Mouse (Mus musculus) midbrain, embryonic 13.5 days (tissue): ENCODE results near the gene Dok7. TPM values are rescaled to one million over a fixed set of nuclear protein-coding genes. Genes with fewer than 3 reads are reported as not detected.
A peak's percentile ranks its signal among the peaks of the same experiment; 100 is the strongest.

Source experiments
- ATAC-seq: fragments of 200-750 bp; cut with Nextera tagmentation; 2 replicates; pipeline ENCODE4 v1.8.0; 2017; ENCODE audit warnings: mild to moderate bottlenecking, moderate TSS enrichment, moderate library complexity
- H3K27ac ChIP-seq: fragments of 300-500 bp; sonication (generic); 2 replicates; pipeline ENCODE4 v1.5.1; 2015; ENCODE audit warnings: inconsistent platforms, mild to moderate bottlenecking, moderate library complexity
- H3K27me3 ChIP-seq: fragments of 300-500 bp; sonication (generic); 2 replicates; pipeline ENCODE4 v1.6.1; 2015; ENCODE audit warnings: mild to moderate bottlenecking, inconsistent platforms
- H3K36me3 ChIP-seq: fragments of 300-500 bp; sonication (generic); 2 replicates; pipeline ENCODE4 v1.6.1; 2015; ENCODE audit warnings: mild to moderate bottlenecking, inconsistent platforms
- H3K4me1 ChIP-seq: fragments of 300-500 bp; sonication (generic); replicated peaks from 2 replicates; pipeline ENCODE4 v1.6.1; 2015; ENCODE audit warnings: inconsistent platforms
- H3K4me2 ChIP-seq: fragments of 300-500 bp; sonication (generic); replicated peaks from 2 replicates; pipeline ENCODE4 v1.6.1; 2015; ENCODE audit warnings: moderate library complexity, mild to moderate bottlenecking, inconsistent platforms
- H3K4me3 ChIP-seq: fragments of 300-500 bp; sonication (generic); replicated peaks from 2 replicates; pipeline ENCODE4 v1.5.1; 2015; ENCODE audit warnings: mild to moderate bottlenecking, inconsistent platforms
- H3K9ac ChIP-seq: fragments of 300-500 bp; sonication (generic); replicated peaks from 2 replicates; pipeline ENCODE4 v1.6.1; 2015; ENCODE audit warnings: mild to moderate bottlenecking, inconsistent platforms
- H3K9me3 ChIP-seq: fragments of 300-500 bp; sonication (generic); 2 replicates; pipeline ENCODE4 v1.6.1; 2016; ENCODE audit warnings: mild to moderate bottlenecking, inconsistent platforms
- WGBS: fragments of 180-500 bp; shearing (Covaris S2); methylation state at CpG from one replicate; pipeline ENCODE4 v1.1.7; 2015; 5-methylcytosine and 5-hydroxymethylcytosine counted together
- polyA plus RNA-seq: library from polyadenylated mRNA; unstranded; fragments of >200 nt; fragmentation: Nextera tagmentation; extraction: Ambion mirVana; gene quantifications from 2 replicates; pipeline ENCODE4 v1.2.1, GENCODE M21; 2015

Gene Dok7
- 2.2 and 3.4 TPM in 2 replicates for polyA plus RNA-seq

DNA sequence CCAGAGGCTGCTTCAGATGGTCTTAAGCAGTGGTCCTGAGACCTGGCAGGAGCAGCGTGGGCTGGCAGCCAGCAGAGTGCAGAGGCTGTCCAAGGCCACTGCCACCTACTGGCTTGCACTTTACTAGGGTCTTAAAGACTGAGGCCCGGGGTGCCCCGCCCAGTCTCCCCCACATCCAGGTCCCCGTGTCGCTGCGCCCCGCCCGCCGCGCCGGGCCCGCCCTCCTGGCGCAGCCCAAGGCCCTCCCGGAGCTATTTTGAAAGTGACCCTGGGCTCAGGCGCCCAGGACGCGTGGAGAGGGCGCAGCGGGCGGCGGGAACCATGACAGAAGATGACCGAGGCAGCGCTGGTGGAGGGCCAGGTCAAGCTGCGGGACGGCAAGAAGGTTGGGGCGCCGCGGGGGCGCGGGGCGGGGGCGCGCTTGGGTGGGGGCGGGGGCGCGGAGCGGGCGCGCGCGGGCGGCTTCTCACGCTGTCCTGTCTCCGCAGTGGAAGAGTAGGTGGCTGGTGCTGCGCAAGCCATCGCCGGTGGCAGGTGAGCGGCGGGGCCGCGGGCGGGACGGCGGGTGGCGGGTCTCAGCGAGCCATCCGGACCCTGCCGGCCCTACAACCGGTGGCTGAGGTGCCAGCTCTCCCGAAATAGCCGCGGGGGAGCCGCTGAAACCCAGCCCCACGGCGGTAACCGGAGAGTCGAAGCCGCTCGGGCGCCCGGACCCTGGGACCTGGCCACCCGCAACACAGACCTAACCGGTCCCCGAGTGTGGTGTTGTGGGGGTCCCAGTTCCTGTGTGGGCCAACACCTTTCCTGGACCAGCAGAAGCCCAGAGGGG lies at the start of gene Dok7:
Dok7 (plus strand) TSS at position 163 of the 829 bp plus-strand sequence.
- Histone ChIP-seq H3K36me3 (no peaks in the 10 kb centered on the region), H3K27me3 (peaks cover 31% of the 10 kb centered on the region), H3K4me3 (peak within 1 kb of the TSS; percentile 54), H3K4me2 (peak within 1 kb of the TSS; percentile 90), H3K9ac (peak within 1 kb of the TSS; percentile 73), H3K27ac (no peak within 1 kb of the TSS; the same call in 1 of the 2 replicates), H3K4me1 (peaks cover 20% of the 10 kb centered on the region), H3K9me3 (0 out of 2 replicates have a peak, but pooled peaks cover under 1% of the 10 kb centered on the region)
- under 1% methylated on average over 60 of the region's 74 CpGs for WGBS
- ATAC-seq: peak; percentile 66

DNA sequence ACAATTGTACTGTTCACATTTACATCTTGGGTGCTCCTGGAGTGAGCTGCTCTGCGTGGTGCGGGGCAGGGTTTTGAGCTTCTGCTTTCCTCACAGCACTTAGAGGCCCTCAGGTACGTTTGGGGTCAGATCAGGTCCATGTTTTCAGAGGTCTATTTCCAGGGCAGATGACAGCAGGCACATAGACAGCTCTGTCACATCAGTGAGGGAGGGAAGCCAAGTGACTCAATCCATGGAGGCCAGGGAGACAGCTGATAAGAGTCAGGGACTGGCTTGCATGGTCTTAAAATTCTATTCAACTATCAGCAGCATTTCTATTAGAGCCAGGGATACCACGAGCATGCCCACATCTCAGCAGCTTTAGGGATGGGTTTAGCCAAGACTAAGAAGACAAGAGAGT lies 47.4 kb upstream of the Dok7 start:
- no peak for ATAC-seq
- no peak overlapping the region for H3K4me2 ChIP-seq
- no peak overlapping the region for H3K9ac ChIP-seq
- no peak overlapping the region for H3K4me3 ChIP-seq
- H3K4me1 ChIP-seq: peaks cover 17% of the 10 kb centered on the region
- 96% methylated on average over 4 of the region's 4 CpGs for WGBS
- H3K9me3 ChIP-seq: no peaks in the 10 kb centered on the region
- peaks cover 16% of the 10 kb centered on the region; the same call in 1 of the 2 replicates for H3K36me3 ChIP-seq
- no peak overlapping the region for H3K27ac ChIP-seq
- no peaks in the 10 kb centered on the region for H3K27me3 ChIP-seq

- ATAC-seq: no peak
- Histone ChIP-seq H3K4me3 (no peak overlapping the region), H3K9ac (no peak overlapping the region), H3K27me3 (no peaks in the 10 kb centered on the region), H3K9me3 (no peaks in the 10 kb centered on the region), H3K36me3 (peaks cover 13% of the 10 kb centered on the region; the same call in 1 of the 2 replicates), H3K4me2 (no peak overlapping the region), H3K4me1 (peaks cover 25% of the 10 kb centered on the region), H3K27ac (no peak overlapping the region)
- 81% methylated on average over 5 of the region's 5 CpGs for WGBS
Measured at GRCm38 (mm10) chr5:35010656-35011055, 45.9 kb upstream of the Dok7 start.

DNA sequence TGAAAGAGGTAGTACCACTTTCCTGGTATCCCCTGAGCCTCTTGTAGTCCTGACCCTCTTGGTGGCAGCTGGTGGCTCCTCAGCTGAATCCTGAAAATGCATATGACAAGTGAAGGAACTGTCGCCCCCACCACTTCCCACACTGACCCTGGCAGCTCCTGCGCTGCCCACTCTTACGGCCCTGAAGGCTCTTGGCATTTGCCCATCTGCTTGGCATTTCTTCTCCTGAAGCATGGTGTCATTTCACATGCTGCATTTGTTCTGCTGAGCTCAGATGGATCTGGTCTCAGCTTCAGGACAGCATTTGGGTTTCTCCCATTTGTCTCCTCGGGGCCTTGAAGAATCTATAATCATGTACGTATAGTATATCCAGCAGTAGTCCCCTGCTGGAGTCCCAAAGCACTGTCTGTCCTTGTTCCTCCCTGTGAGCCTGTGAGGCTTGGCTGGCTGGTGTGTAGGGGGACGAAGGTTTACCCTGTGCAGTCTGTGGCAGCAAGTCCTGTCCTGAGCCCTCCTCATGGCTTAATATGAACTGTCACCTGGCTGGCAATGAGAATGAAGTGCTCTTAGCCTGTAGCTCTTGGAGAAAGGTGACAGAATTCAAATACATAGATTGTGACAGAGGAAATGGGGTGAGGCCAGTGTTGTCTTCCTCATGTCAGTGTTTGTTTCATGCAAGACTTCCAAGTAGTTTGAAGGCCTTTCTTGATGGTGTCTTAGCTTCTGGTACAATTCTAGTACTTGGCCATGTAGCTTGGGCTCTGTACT lies 45.2 kb upstream of the Dok7 start:
- Histone ChIP-seq H3K27me3 (no peaks in the 10 kb centered on the region), H3K4me3 (no peak overlapping the region), H3K9me3 (no peaks in the 10 kb centered on the region), H3K27ac (no peak overlapping the region), H3K36me3 (peaks cover 10% of the 10 kb centered on the region; the same call in 1 of the 2 replicates), H3K4me1 (peaks cover 25% of the 10 kb centered on the region), H3K4me2 (no peak overlapping the region), H3K9ac (no peak overlapping the region)
- WGBS: 94% methylated on average over 6 of the region's 6 CpGs
- ATAC-seq: no peak

GRCm38 (mm10) chr5:35014036-35014435 lies 42.5 kb upstream of the Dok7 start:
- ATAC-seq: peak; percentile 89
- no peaks in the 10 kb centered on the region for H3K27me3 ChIP-seq
- peak overlapping the region; percentile 8; the same call in 1 of the 2 replicates for H3K4me2 ChIP-seq
- 16% methylated on average over 6 of the region's 6 CpGs for WGBS
- H3K9me3 ChIP-seq: no peaks in the 10 kb centered on the region
- peaks cover 8% of the 10 kb centered on the region for H3K36me3 ChIP-seq
- peaks cover 36% of the 10 kb centered on the region for H3K4me1 ChIP-seq
- H3K4me3 ChIP-seq: no peak overlapping the region
- H3K27ac ChIP-seq: peak overlapping the region; percentile 81
- peak overlapping the region; percentile 7 for H3K9ac ChIP-seq

GRCm38 (mm10) chr5:35019673-35020300 lies 36.8 kb upstream of the Dok7 start:
- no peak overlapping the region for H3K9ac ChIP-seq
- H3K36me3 ChIP-seq: peaks cover 42% of the 10 kb centered on the region
- no peak overlapping the region for H3K4me3 ChIP-seq
- H3K9me3 ChIP-seq: no peaks in the 10 kb centered on the region
- no peaks in the 10 kb centered on the region for H3K27me3 ChIP-seq
- no peak for ATAC-seq
- H3K4me2 ChIP-seq: no peak overlapping the region
- peaks cover 19% of the 10 kb centered on the region for H3K4me1 ChIP-seq
- WGBS: 83% methylated on average over 9 of the region's 9 CpGs
- no peak overlapping the region for H3K27ac ChIP-seq

DNA sequence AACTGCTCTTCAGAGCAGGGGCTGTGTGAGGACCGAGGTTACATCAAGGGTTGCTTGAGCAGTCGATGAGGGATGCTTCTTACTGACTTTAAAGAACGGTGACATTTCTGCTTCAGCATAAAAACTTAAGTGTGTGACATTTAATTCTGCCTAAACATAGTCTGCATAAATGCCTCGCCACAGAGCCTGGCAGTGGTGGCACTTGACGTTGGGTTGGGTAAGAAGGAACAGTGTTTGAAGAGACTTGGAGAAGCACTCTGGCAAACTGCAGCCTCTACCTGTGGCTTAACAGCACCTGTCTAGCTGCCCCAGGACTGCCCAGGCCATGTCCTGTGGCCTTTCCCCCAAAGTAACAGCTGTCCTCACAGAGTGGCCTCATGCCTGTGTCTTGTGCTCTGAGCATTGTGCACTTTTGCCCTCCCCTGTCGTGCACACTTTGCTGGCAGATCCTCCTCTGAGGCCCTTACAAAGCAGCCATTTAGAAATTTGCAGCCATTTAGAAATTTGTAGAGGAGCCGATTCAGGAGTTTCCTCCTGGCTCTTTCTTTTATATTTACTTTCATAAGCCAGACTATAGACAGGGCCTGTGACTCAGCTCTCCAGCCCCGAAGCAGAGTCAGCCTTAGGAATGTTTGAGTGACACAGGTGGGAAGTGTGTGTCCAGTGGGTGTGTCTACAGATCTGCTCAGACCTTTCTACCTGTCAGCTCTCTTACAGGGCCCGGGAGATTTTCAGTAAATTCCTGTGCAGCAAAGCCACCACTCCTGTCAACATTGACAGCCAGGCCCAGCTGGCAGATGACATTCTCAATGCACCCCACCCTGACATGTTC lies 35.9 kb upstream of the Dok7 start:
- 93% methylated on average over 9 of the region's 9 CpGs for WGBS
- H3K27ac ChIP-seq: no peak overlapping the region
- no peak overlapping the region for H3K4me3 ChIP-seq
- no peak for ATAC-seq
- H3K9ac ChIP-seq: no peak overlapping the region
- H3K27me3 ChIP-seq: no peaks in the 10 kb centered on the region
- no peaks in the 10 kb centered on the region for H3K9me3 ChIP-seq
- 0 out of 2 replicates have a peak, but pooled peaks cover 17% of the 10 kb centered on the region for H3K4me1 ChIP-seq
- no peak overlapping the region for H3K4me2 ChIP-seq
- peaks cover 47% of the 10 kb centered on the region for H3K36me3 ChIP-seq

- Histone ChIP-seq H3K9me3 (no peaks in the 10 kb centered on the region), H3K4me3 (no peak overlapping the region), H3K4me1 (0 out of 2 replicates have a peak, but pooled peaks cover 2% of the 10 kb centered on the region), H3K36me3 (peaks cover 84% of the 10 kb centered on the region), H3K27ac (no peak overlapping the region), H3K9ac (no peak overlapping the region), H3K4me2 (no peak overlapping the region), H3K27me3 (no peaks in the 10 kb centered on the region)
- 28% methylated on average over 2 of the region's 2 CpGs for WGBS
- ATAC-seq: peak; percentile 55; the same call in 1 of the 2 replicates
Measured at GRCm38 (mm10) chr5:35024975-35025374, 31.6 kb upstream of the Dok7 start.

GRCm38 (mm10) chr5:35029303-35029702 lies 27.3 kb upstream of the Dok7 start:
- no peak overlapping the region for H3K9ac ChIP-seq
- H3K4me2 ChIP-seq: no peak overlapping the region
- H3K27ac ChIP-seq: no peak overlapping the region
- H3K9me3 ChIP-seq: no peaks in the 10 kb centered on the region
- H3K4me1 ChIP-seq: no peaks in the 10 kb centered on the region
- H3K36me3 ChIP-seq: peaks cover 92% of the 10 kb centered on the region
- no peak overlapping the region for H3K4me3 ChIP-seq
- ATAC-seq: no peak
- WGBS: 100% methylated on average over 1 of the region's 1 CpGs
- H3K27me3 ChIP-seq: no peaks in the 10 kb centered on the region

DNA sequence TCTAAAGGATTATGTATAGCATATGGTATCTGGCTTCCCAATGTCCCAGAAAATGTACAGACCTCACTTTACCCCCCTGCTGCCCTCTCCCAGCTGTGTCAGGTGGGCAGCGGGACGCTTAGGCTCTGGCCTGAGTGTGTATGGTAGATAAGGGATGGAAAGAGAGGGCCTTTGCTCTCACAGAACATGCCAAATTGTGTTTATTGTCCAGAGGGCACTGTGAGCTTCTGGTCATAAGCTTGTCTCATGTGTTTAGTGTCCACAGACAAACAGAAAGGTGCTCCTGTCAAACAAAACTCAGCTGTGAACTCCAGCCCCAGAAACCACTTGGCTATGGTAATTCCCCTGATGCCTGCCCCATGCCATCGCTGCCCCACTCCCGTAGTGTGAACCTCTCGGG lies 26.8 kb upstream of the Dok7 start:
- ATAC-seq: no peak
- H3K4me1 ChIP-seq: no peaks in the 10 kb centered on the region

DNA sequence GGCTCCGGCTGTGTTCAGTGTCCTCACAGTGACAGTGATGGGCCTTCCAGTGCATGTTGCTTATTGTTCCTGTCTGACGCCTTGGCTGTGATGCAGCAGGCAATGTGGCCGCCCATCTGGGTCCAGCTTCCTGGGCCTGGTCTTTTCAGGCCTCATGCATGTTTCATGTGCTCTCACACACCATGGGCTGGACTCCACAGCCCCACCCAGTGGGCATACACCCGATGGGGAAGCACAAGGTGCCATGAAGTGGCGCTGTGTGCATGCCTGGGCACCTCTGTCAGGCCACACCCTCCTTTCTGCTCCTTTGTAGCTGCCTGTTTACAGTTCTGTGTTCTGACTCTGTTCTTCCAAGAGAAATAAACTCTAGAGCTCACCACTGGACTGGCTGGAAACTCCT lies 23.5 kb upstream of the Dok7 start:
- no peaks in the 10 kb centered on the region for H3K9me3 ChIP-seq
- peaks cover 75% of the 10 kb centered on the region for H3K36me3 ChIP-seq
- ATAC-seq: peak; percentile 35; the same call in 1 of the 2 replicates
- 71% methylated on average over 5 of the region's 5 CpGs for WGBS
- H3K27ac ChIP-seq: peak overlapping the region; percentile 14; the same call in 1 of the 2 replicates
- no peaks in the 10 kb centered on the region for H3K4me1 ChIP-seq
- H3K9ac ChIP-seq: peak overlapping the region; percentile 28; the same call in 1 of the 2 replicates
- H3K4me3 ChIP-seq: no peak overlapping the region
- no peak overlapping the region for H3K4me2 ChIP-seq
- H3K27me3 ChIP-seq: no peaks in the 10 kb centered on the region

More for the DNA sequence above, 26.8 kb upstream of the Dok7 start:
- no peaks in the 10 kb centered on the region for H3K27me3 ChIP-seq
- no peak overlapping the region for H3K4me2 ChIP-seq
- no peaks in the 10 kb centered on the region for H3K9me3 ChIP-seq
- H3K4me3 ChIP-seq: no peak overlapping the region
- no peak overlapping the region for H3K27ac ChIP-seq
- 86% methylated on average over 5 of the region's 5 CpGs for WGBS
- no peak overlapping the region for H3K9ac ChIP-seq
- peaks cover 92% of the 10 kb centered on the region for H3K36me3 ChIP-seq
